Mouse (Mus musculus) neural tube, embryonic 15.5 days (tissue): Measurements from ENCODE around the gene Mettl17. TPM values are rescaled to one million over a fixed set of nuclear protein-coding genes. Genes with fewer than 3 reads are reported as not detected.

Experiments
- ATAC-seq: fragments of 200-750 bp; cut with Nextera tagmentation; 2 replicates; pipeline ENCODE4 v1.8.0; 2017; ENCODE audit warnings: mild to moderate bottlenecking, moderate TSS enrichment, moderate library complexity; ENCODE audit not compliant: low FRiP score
- H3K27ac ChIP-seq: fragments of 300-500 bp; sonication (generic); replicated peaks from 2 replicates; pipeline ENCODE4 v1.5.1; 2015; ENCODE audit warnings: mild to moderate bottlenecking, inconsistent platforms
- H3K27me3 ChIP-seq: fragments of 300-500 bp; sonication (generic); replicated peaks from 2 replicates; pipeline ENCODE4 v1.6.1; 2015; ENCODE audit warnings: inconsistent platforms
- H3K36me3 ChIP-seq: fragments of 300-500 bp; sonication (generic); 2 replicates; pipeline ENCODE4 v1.6.1; 2015; ENCODE audit warnings: inconsistent platforms
- H3K4me1 ChIP-seq: fragments of 300-500 bp; sonication (generic); 2 replicates; pipeline ENCODE4 v1.6.1; 2015; ENCODE audit warnings: inconsistent platforms
- H3K4me2 ChIP-seq: fragments of 300-500 bp; sonication (generic); 2 replicates; pipeline ENCODE4 v1.6.1; 2015; ENCODE audit warnings: inconsistent platforms, mild to moderate bottlenecking, moderate library complexity
- H3K4me3 ChIP-seq: fragments of 300-500 bp; sonication (generic); replicated peaks from 2 replicates; pipeline ENCODE4 v1.5.1; 2015; ENCODE audit warnings: mild to moderate bottlenecking, inconsistent platforms
- H3K9ac ChIP-seq: fragments of 300-500 bp; sonication (generic); replicated peaks from 2 replicates; pipeline ENCODE4 v1.6.1; 2015; ENCODE audit warnings: mild to moderate bottlenecking, inconsistent platforms
- H3K9me3 ChIP-seq: fragments of 300-500 bp; sonication (generic); replicated peaks from 2 replicates; pipeline ENCODE4 v1.6.1; 2016; ENCODE audit warnings: inconsistent platforms
- WGBS: fragments of 180-500 bp; shearing (Covaris S2); methylation state at CpG from one replicate; pipeline ENCODE4 v1.1.7; 2015; ENCODE audit warnings: mixed read lengths; 5-methylcytosine and 5-hydroxymethylcytosine counted together
- polyA plus RNA-seq: library from polyadenylated mRNA; unstranded; fragments of >200 nt; fragmentation: Nextera tagmentation; extraction: Ambion mirVana; gene quantifications from 2 replicates; pipeline ENCODE4 v1.2.1, GENCODE M21; 2015

Gene Mettl17
- polyA plus RNA-seq, 1 experiment from 2014 or later = 90.9 TPM

GRCm38 (mm10) chr14:51877517-51877916, 7.1 kb upstream of the Mettl17 start:
- H3K9me3 ChIP-seq = no peaks in the 10 kb centered on the region
- 83% methylated on average over 3 of the region's 3 CpGs for WGBS
- no peak overlapping the region for H3K9ac ChIP-seq
- H3K36me3 ChIP-seq = no peaks in the 10 kb centered on the region
- no peaks in the 10 kb centered on the region for H3K4me1 ChIP-seq
- H3K4me3 ChIP-seq = no peak overlapping the region
- H3K4me2 ChIP-seq = no peak overlapping the region
- ATAC-seq = no peak
- no peaks in the 10 kb centered on the region for H3K27me3 ChIP-seq
- H3K27ac ChIP-seq = no peak overlapping the region

GRCm38 (mm10) chr14:51883527-51884030, 1.1 kb upstream of the Mettl17 start:
- H3K4me1 ChIP-seq = peaks cover 18% of the 10 kb centered on the region
- H3K4me2 ChIP-seq = peak overlapping the region; percentile 77
- WGBS = 2% methylated on average over 4 of the region's 4 CpGs
- H3K27ac ChIP-seq = peak overlapping the region; percentile 85
- H3K9me3 ChIP-seq = no peaks in the 10 kb centered on the region
- ATAC-seq = peak; percentile 52
- no peak overlapping the region; the same call in 1 of the 2 replicates for H3K9ac ChIP-seq
- no peaks in the 10 kb centered on the region for H3K27me3 ChIP-seq
- H3K36me3 ChIP-seq = peaks cover 20% of the 10 kb centered on the region
- H3K4me3 ChIP-seq = peak overlapping the region; percentile 76

- H3K4me1 ChIP-seq = peaks cover 18% of the 10 kb centered on the region
- peak overlapping the region; percentile 77 for H3K4me2 ChIP-seq
- H3K36me3 ChIP-seq = peaks cover 25% of the 10 kb centered on the region
- peak overlapping the region; percentile 85 for H3K27ac ChIP-seq
- no peaks in the 10 kb centered on the region for H3K9me3 ChIP-seq
- H3K27me3 ChIP-seq = no peaks in the 10 kb centered on the region
- peak overlapping the region; percentile 32 for H3K9ac ChIP-seq
- 1% methylated on average over 14 of the region's 14 CpGs for WGBS
- peak; percentile 60 for ATAC-seq
- H3K4me3 ChIP-seq = peak overlapping the region; percentile 76
These were observed 554 bp upstream of the Mettl17 start for GRCm38 (mm10) chr14:51884031-51884544.

GRCm38 (mm10) chr14:51886051-51886450, 1.4 kb downstream of the Mettl17 start:
- Histone ChIP-seq H3K9ac (no peak overlapping the region), H3K27ac (no peak overlapping the region), H3K4me1 (peaks cover 18% of the 10 kb centered on the region), H3K9me3 (no peaks in the 10 kb centered on the region), H3K36me3 (peaks cover 44% of the 10 kb centered on the region), H3K27me3 (no peaks in the 10 kb centered on the region), H3K4me2 (peak overlapping the region; percentile 77), H3K4me3 (peak overlapping the region; percentile 76)
- no peak for ATAC-seq
- WGBS = 53% methylated on average over 6 of the region's 6 CpGs

GRCm38 (mm10) chr14:51889833-51890232, 5.2 kb downstream of the Mettl17 start:
- WGBS = 91% methylated on average over 6 of the region's 6 CpGs
- peaks cover 18% of the 10 kb centered on the region for H3K4me1 ChIP-seq
- H3K4me2 ChIP-seq = no peak overlapping the region
- H3K9ac ChIP-seq = no peak overlapping the region
- H3K4me3 ChIP-seq = no peak overlapping the region
- no peaks in the 10 kb centered on the region for H3K9me3 ChIP-seq
- H3K36me3 ChIP-seq = peaks cover 75% of the 10 kb centered on the region
- no peaks in the 10 kb centered on the region for H3K27me3 ChIP-seq
- no peak overlapping the region for H3K27ac ChIP-seq
- ATAC-seq = no peak

- H3K4me3 ChIP-seq = no peak within 1 kb of the TSS
- no peak for ATAC-seq
- H3K36me3 ChIP-seq = peaks cover 79% of the 10 kb centered on the region
- H3K4me2 ChIP-seq = no peak within 1 kb of the TSS
- no peaks in the 10 kb centered on the region for H3K27me3 ChIP-seq
- no peak within 1 kb of the TSS for H3K27ac ChIP-seq
- H3K4me1 ChIP-seq = no peaks in the 10 kb centered on the region
- no peaks in the 10 kb centered on the region for H3K9me3 ChIP-seq
- no peak within 1 kb of the TSS for H3K9ac ChIP-seq
- WGBS = 92% methylated on average over 9 of the region's 9 CpGs
These were observed 7.7 kb downstream of the Mettl17 start, which contains the start of gene Slc39a2 for GRCm38 (mm10) chr14:51892191-51892939. Slc39a2 (plus strand) TSS chr14:51892889.

GRCm38 (mm10) chr14:51893094-51893794, 8.6 kb downstream of the Mettl17 start:
- Histone ChIP-seq H3K4me1 (no peaks in the 10 kb centered on the region), H3K36me3 (peaks cover 71% of the 10 kb centered on the region), H3K4me2 (no peak overlapping the region), H3K27me3 (no peaks in the 10 kb centered on the region), H3K4me3 (no peak overlapping the region), H3K9ac (no peak overlapping the region), H3K27ac (no peak overlapping the region), H3K9me3 (no peaks in the 10 kb centered on the region)
- 44% methylated on average over 10 of the region's 10 CpGs for whole genome bisulfite sequencing
- ATAC-seq = peak; percentile 27; the same call in 1 of the 2 replicates

- 70% methylated on average over 3 of the region's 3 CpGs for WGBS
- no peak overlapping the region for H3K27ac ChIP-seq
- no peaks in the 10 kb centered on the region for H3K4me1 ChIP-seq
- ATAC-seq = 0 out of 2 replicates have a peak, but pooled peaks have one; percentile 40
- H3K9me3 ChIP-seq = no peaks in the 10 kb centered on the region
- H3K36me3 ChIP-seq = peaks cover 65% of the 10 kb centered on the region
- H3K9ac ChIP-seq = no peak overlapping the region
- H3K4me3 ChIP-seq = no peak overlapping the region
- H3K4me2 ChIP-seq = no peak overlapping the region
- H3K27me3 ChIP-seq = no peaks in the 10 kb centered on the region
These were observed 9.2 kb downstream of the Mettl17 start for GRCm38 (mm10) chr14:51893809-51894208.

- H3K9me3 ChIP-seq = no peaks in the 10 kb centered on the region
- WGBS = 87% methylated on average over 14 of the region's 14 CpGs
- no peak overlapping the region for H3K27ac ChIP-seq
- no peak overlapping the region for H3K4me2 ChIP-seq
- no peaks in the 10 kb centered on the region for H3K27me3 ChIP-seq
- H3K4me3 ChIP-seq = no peak overlapping the region
- H3K9ac ChIP-seq = no peak overlapping the region
- H3K36me3 ChIP-seq = peaks cover 53% of the 10 kb centered on the region
- ATAC-seq = no peak
- no peaks in the 10 kb centered on the region for H3K4me1 ChIP-seq
These were observed 10.4 kb downstream of the Mettl17 start for GRCm38 (mm10) chr14:51895071-51895470.

GRCm38 (mm10) chr14:51896019-51896418, 11.4 kb downstream of the Mettl17 start:
- no peak overlapping the region for H3K4me2 ChIP-seq
- H3K9ac ChIP-seq = no peak overlapping the region
- 89% methylated on average over 6 of the region's 6 CpGs for WGBS
- ATAC-seq = no peak
- no peak overlapping the region for H3K27ac ChIP-seq
- H3K9me3 ChIP-seq = no peaks in the 10 kb centered on the region
- no peaks in the 10 kb centered on the region for H3K27me3 ChIP-seq
- no peak overlapping the region for H3K4me3 ChIP-seq
- H3K4me1 ChIP-seq = no peaks in the 10 kb centered on the region
- H3K36me3 ChIP-seq = peaks cover 44% of the 10 kb centered on the region

- Histone ChIP-seq H3K9ac (no peak overlapping the region), H3K4me2 (no peak overlapping the region), H3K9me3 (no peaks in the 10 kb centered on the region), H3K27ac (no peak overlapping the region), H3K27me3 (no peaks in the 10 kb centered on the region), H3K4me1 (no peaks in the 10 kb centered on the region), H3K36me3 (peaks cover 38% of the 10 kb centered on the region), H3K4me3 (no peak overlapping the region)
- WGBS = 86% methylated on average over 8 of the region's 8 CpGs
- ATAC-seq = no peak
These were observed 12.0 kb downstream of the Mettl17 start for GRCm38 (mm10) chr14:51896539-51897170.
